Mouse (Mus musculus): Measurements from ENCODE around the gene Mettl16. TPM values are rescaled to one million over a fixed set of nuclear protein-coding genes. Genes with fewer than 3 reads are reported as not detected.

Mettl16 gene
- total and polyA plus RNA-seq, 2 experiments from 2014 or later = 10.6 to 26.6 TPM

DNA sequence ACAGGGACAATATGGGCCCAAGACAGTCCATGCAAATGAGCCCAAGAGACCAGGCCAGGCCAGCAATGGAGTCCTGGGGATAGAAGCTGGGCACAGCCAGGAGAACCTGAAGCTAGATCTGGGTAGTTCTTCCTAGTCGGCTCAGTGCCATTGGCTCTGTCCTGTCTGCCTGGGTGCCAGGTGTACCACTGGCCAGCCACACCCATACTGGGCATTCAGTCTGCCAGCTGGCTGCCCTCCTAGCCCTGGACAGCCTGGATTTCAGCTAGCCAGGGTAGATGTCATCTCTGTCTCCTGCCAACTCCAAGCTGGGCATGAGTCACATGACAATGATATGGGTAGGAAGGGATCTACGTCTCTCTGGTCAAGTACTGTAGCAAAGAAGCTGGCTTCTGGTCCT lies 96.6 kb downstream of the Mettl16 start:
- Histone ChIP-seq H3K4me2 (ENCODE audit: low read depth, low read length) (no peak overlapping the region), H3K9ac (replicated peaks; ENCODE audit: low read length) (no peak overlapping the region), H3K27me3 (ENCODE audit: insufficient read depth, low read length) (no peaks in the 10 kb centered on the region), H3K9me3 (ENCODE audit: low read length) (no peaks in the 10 kb centered on the region), H3K36me3 (ENCODE audit: insufficient read depth, low read length) (peaks cover 27% of the 10 kb centered on the region; the same call in 1 of the 2 replicates), H3K4me1 (ENCODE audit: insufficient read depth, low read length) (peaks cover 11% of the 10 kb centered on the region), H3K27ac (peak overlapping the region; percentile 15; the same call in 1 of the 2 replicates), H3K4me3 (ENCODE audit: low read length) (no peak overlapping the region)
- TF ChIP-seq CTCF (IDR thresholded peaks at IDR 0.05; ENCODE audit: low read depth) = no peak
- 44% methylated on average over 2 of the region's 2 CpGs for WGBS
- DNase-seq (ENCODE audit: low spot score) (peak; percentile 41), ATAC-seq (peak; percentile 51)

DNA sequence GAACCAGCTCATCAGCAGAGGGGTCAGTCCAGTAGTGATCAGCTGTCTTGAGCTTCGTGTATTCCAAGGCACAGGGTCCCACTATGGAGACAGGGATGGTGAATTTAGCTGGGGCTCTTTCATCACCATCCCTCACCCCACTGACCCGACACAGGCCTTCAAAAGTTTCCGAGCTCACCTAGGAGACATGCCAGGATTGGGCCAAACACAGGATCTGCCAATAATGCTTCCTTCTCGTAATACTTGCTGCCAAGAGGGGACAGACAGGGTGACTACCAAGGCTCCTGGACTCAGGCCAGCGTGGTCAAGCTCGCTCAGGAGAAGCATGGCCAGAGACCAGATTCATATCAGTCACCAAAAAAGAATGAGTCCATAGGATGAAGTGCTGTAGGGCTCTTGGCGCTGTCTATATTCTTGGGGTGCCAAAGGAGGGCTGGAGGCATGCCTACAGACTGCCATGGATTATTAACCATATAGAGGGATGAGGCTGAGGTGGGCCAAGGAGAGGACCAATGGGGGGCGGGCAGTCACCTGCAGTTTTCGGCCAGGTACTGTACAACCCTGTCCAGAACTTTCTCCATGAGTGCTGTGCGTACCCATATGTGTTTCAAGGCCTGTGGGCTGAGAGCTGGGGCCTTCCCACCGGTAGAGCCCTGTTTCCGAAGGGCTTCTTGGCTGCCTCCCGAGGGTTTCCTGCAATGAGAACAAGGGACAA lies 97.6 kb downstream of the Mettl16 start:
- Histone ChIP-seq H3K4me2 (ENCODE audit: low read depth, low read length) (no peak overlapping the region), H3K9ac (replicated peaks; ENCODE audit: low read length) (no peak overlapping the region), H3K4me1 (ENCODE audit: insufficient read depth, low read length) (peaks cover 11% of the 10 kb centered on the region), H3K4me3 (ENCODE audit: low read length) (no peak overlapping the region), H3K9me3 (ENCODE audit: low read length) (no peaks in the 10 kb centered on the region), H3K36me3 (ENCODE audit: insufficient read depth, low read length) (peaks cover 25% of the 10 kb centered on the region; the same call in 1 of the 2 replicates), H3K27me3 (ENCODE audit: insufficient read depth, low read length) (no peaks in the 10 kb centered on the region), H3K27ac (no peak overlapping the region)
- WGBS = 76% methylated on average over 13 of the region's 13 CpGs
- TF ChIP-seq CTCF (IDR thresholded peaks at IDR 0.05; ENCODE audit: low read depth) = no peak
- no peak for DNase-seq (ENCODE audit: low spot score)
- no peak for ATAC-seq

DNA sequence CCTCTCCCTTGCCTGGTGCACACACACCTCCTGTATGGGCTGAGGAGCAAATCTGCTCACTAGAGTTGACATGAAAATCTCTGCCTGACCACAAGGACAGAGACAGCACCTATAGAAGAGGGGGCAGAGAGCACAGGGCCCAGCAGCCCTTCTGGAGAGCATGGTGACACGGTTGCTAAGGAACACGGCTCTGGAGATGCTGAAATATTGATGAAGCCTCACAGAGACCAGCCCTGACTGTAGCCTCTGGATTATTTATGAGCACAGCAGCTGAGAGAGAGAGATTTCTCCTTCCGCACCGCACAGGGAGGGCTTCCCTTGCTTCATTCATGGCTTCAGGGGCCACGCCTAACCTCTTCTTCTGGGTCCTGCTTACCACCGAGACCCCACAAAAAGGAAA lies 99.0 kb downstream of the Mettl16 start:
- H3K27me3 ChIP-seq (ENCODE audit: insufficient read depth, low read length) = no peaks in the 10 kb centered on the region
- ATAC-seq = no peak
- H3K27ac ChIP-seq = peak overlapping the region; percentile 16; the same call in 1 of the 2 replicates
- peak; percentile 22 for DNase-seq (ENCODE audit: low spot score)
- H3K4me2 ChIP-seq (ENCODE audit: low read depth, low read length) = no peak overlapping the region
- H3K9me3 ChIP-seq (ENCODE audit: low read length) = no peaks in the 10 kb centered on the region
- no peak for TF ChIP-seq CTCF (IDR thresholded peaks at IDR 0.05; ENCODE audit: low read depth)
- H3K9ac ChIP-seq (replicated peaks; ENCODE audit: low read length) = no peak overlapping the region
- H3K4me1 ChIP-seq (ENCODE audit: insufficient read depth, low read length) = peaks cover 11% of the 10 kb centered on the region
- H3K36me3 ChIP-seq (ENCODE audit: insufficient read depth, low read length) = peaks cover 19% of the 10 kb centered on the region; the same call in 1 of the 2 replicates
- no peak overlapping the region for H3K4me3 ChIP-seq (ENCODE audit: low read length)
- 69% methylated on average over 6 of the region's 6 CpGs for WGBS

- DNase-seq (ENCODE audit: low spot score) (no peak), ATAC-seq (no peak)
- Histone ChIP-seq H3K4me2 (ENCODE audit: low read depth, low read length) (no peak overlapping the region), H3K36me3 (ENCODE audit: insufficient read depth, low read length) (peaks cover 11% of the 10 kb centered on the region; the same call in 1 of the 2 replicates), H3K27me3 (ENCODE audit: insufficient read depth, low read length) (no peaks in the 10 kb centered on the region), H3K9ac (replicated peaks; ENCODE audit: low read length) (no peak overlapping the region), H3K4me3 (ENCODE audit: low read length) (no peak overlapping the region), H3K27ac (0 out of 2 replicates have a peak overlapping the region, but pooled peaks have one; percentile 16), H3K4me1 (ENCODE audit: insufficient read depth, low read length) (peaks cover 11% of the 10 kb centered on the region), H3K9me3 (ENCODE audit: low read length) (no peaks in the 10 kb centered on the region)
- WGBS = 72% methylated on average over 4 of the region's 4 CpGs
- no peak for TF ChIP-seq CTCF (IDR thresholded peaks at IDR 0.05; ENCODE audit: low read depth)
Observed at GRCm38 (mm10) chr11:74870544-74870943, 99.9 kb downstream of the Mettl16 start.

DNA sequence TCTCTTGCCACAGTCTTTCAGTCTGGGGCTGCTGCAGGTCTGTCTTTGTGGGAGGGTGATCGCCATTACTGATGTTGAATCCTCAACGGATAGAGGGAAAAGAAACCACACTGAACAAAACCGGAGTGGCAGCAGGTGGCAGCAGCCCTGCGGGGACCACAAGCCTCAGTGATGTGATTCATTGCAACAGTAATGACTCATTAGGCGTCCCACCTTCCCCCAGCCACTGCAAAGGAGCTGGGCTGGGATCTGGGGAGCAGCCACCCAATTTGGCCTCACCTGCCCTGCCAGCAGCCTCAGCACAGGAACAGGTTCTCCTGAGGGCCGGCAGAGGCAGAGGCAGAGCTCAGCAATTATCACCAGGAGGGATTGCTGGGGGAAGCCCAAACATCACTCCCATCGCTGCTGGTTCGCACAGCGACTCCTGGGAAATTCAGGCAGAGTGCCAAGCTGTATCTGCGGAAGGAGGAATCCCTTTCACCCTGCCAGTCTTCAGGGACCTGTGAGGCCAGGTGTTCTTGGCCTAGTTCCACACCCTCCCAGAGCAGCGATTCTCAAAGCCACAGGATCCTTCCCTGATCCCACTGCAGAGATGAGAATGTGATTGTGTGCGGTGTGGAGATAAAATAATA lies 100.5 kb downstream of the Mettl16 start:
- H3K4me2 ChIP-seq (ENCODE audit: low read depth, low read length) = no peak overlapping the region
- no peaks in the 10 kb centered on the region for H3K27me3 ChIP-seq (ENCODE audit: insufficient read depth, low read length)
- no peaks in the 10 kb centered on the region for H3K9me3 ChIP-seq (ENCODE audit: low read length)
- 10% methylated on average over 12 of the region's 12 CpGs for WGBS
- H3K9ac ChIP-seq (replicated peaks; ENCODE audit: low read length) = no peak overlapping the region
- peaks cover 11% of the 10 kb centered on the region; the same call in 1 of the 2 replicates for H3K36me3 ChIP-seq (ENCODE audit: insufficient read depth, low read length)
- DNase-seq (ENCODE audit: low spot score) (peak; percentile 63), ATAC-seq (no peak)
- no peak overlapping the region for H3K4me3 ChIP-seq (ENCODE audit: low read length)
- peak; percentile 49 for TF ChIP-seq CTCF (IDR thresholded peaks at IDR 0.05; ENCODE audit: low read depth)
- peaks cover 13% of the 10 kb centered on the region for H3K4me1 ChIP-seq (ENCODE audit: insufficient read depth, low read length)
- peak overlapping the region; percentile 42; the same call in 1 of the 2 replicates for H3K27ac ChIP-seq

- H3K36me3 ChIP-seq (ENCODE audit: insufficient read depth, low read length) = no peaks in the 10 kb centered on the region
- ATAC-seq (no peak), DNase-seq (ENCODE audit: low spot score) (no peak)
- no peaks in the 10 kb centered on the region for H3K9me3 ChIP-seq (ENCODE audit: low read length)
- no peaks in the 10 kb centered on the region for H3K27me3 ChIP-seq (ENCODE audit: insufficient read depth, low read length)
- 55% methylated on average over 3 of the region's 3 CpGs for WGBS
- H3K4me3 ChIP-seq (ENCODE audit: low read length) = no peak overlapping the region
- H3K27ac ChIP-seq = no peak overlapping the region
- TF ChIP-seq CTCF (IDR thresholded peaks at IDR 0.05; ENCODE audit: low read depth) = no peak
- no peak overlapping the region for H3K9ac ChIP-seq (replicated peaks; ENCODE audit: low read length)
- H3K4me1 ChIP-seq (ENCODE audit: insufficient read depth, low read length) = peaks cover 14% of the 10 kb centered on the region
- H3K4me2 ChIP-seq (ENCODE audit: low read depth, low read length) = no peak overlapping the region
Observed at GRCm38 (mm10) chr11:74874630-74875029, 104.0 kb downstream of the Mettl16 start.
